Mouse (Mus musculus): ENCODE results near the gene Socs2.
"Not testable (repeated sequence)": the region's sequence is repeated elsewhere in the genome, so short reads cannot be mapped to it uniquely, and the experiment has no call there.

GRCm38 (mm10) chr10:95389805-95390204 lies 27.2 kb downstream of the Socs2 start:
- TF ChIP-seq CTCF (IDR thresholded peaks at IDR 0.05; ENCODE audit: low read depth, low read length); POLR2A (IDR thresholded peaks at IDR 0.05; ENCODE audit: borderline replicate concordance, low read depth, low read length): not testable (repeated sequence)
